Comparison of ENCODE assay signal across 8 mouse cellular contexts in genomic region chr9:115261456-115261855, GRCm38 (mm10). TPM values are rescaled to one million over a fixed set of nuclear protein-coding genes. Genes with fewer than 3 reads are reported as not detected.
DNase-seq lines count a peak whose midpoint lies in the region; ATAC-seq lines count a peak whose summit lies in the region.

No protein-coding gene starts in this region.

- ATAC-seq in heart, embryonic 11.5 days (replicated peaks; ENCODE audit: insufficient number of reproducible peaks, low FRiP score, low TSS enrichment) = no peak
- no peak for ATAC-seq in neural tube, embryonic 15.5 days (ENCODE audit: low FRiP score)

- WGBS in heart, embryonic 11.5 days (ENCODE audit: insufficient replicate concordance) = 85% methylated on average over 8 of the region's 8 CpGs
- WGBS in neural tube, embryonic 15.5 days = 58% methylated on average over 8 of the region's 8 CpGs

- H3K4me3 ChIP-seq in heart, embryonic 11.5 days (ENCODE audit: low read depth, low read length) = no peak overlapping the region
- H3K4me3 ChIP-seq in neural tube, embryonic 15.5 days (replicated peaks) = no peak overlapping the region

- peaks cover 13% of the 10 kb centered on the region for H3K36me3 ChIP-seq in heart, embryonic 11.5 days (ENCODE audit: control insufficient read depth, insufficient read depth, low read length)
- H3K36me3 ChIP-seq in neural tube, embryonic 15.5 days = peaks cover 14% of the 10 kb centered on the region

- no peaks in the 10 kb centered on the region for H3K27me3 ChIP-seq in heart, embryonic 11.5 days (ENCODE audit: control insufficient read depth, insufficient read depth, low read length)
- no peaks in the 10 kb centered on the region for H3K27me3 ChIP-seq in neural tube, embryonic 15.5 days (replicated peaks)

- no peaks in the 10 kb centered on the region; the same call in 1 of the 2 replicates for H3K4me1 ChIP-seq in heart, embryonic 11.5 days (ENCODE audit: control insufficient read depth, insufficient read depth, low read length)
- peaks cover 7% of the 10 kb centered on the region; the same call in 1 of the 2 replicates for H3K4me1 ChIP-seq in neural tube, embryonic 15.5 days

- peak; percentile 80 for DNase-seq in heart, adult 11 months
- DNase-seq in right cerebral cortex, adult 18-20 months = peak; percentile 31
- no peak for DNase-seq in right cerebral cortex, postnatal 36 days (ENCODE audit: low spot score in 2 of 2)
- peak; percentile 33 for DNase-seq in heart, postnatal 4 days
- peak; percentile 36 for DNase-seq in retina, postnatal 1 day
- no peak for DNase-seq in kidney, adult 18-20 months

- no peaks in the 10 kb centered on the region for H3K9me3 ChIP-seq in heart, embryonic 11.5 days (replicated peaks; ENCODE audit: control insufficient read depth, low read length)
- no peaks in the 10 kb centered on the region for H3K9me3 ChIP-seq in neural tube, embryonic 15.5 days (replicated peaks)

- H3K9ac ChIP-seq in heart, embryonic 11.5 days (ENCODE audit: low read depth, low read length) = no peak overlapping the region
- H3K9ac ChIP-seq in neural tube, embryonic 15.5 days (replicated peaks) = no peak overlapping the region

- H3K4me2 ChIP-seq in heart, embryonic 11.5 days = no peak overlapping the region
- H3K4me2 ChIP-seq in neural tube, embryonic 15.5 days = no peak overlapping the region

- no peak overlapping the region for H3K27ac ChIP-seq in heart, embryonic 11.5 days (ENCODE audit: low read depth, low read length)
- H3K27ac ChIP-seq in neural tube, embryonic 15.5 days (replicated peaks) = no peak overlapping the region

RNA-seq across cellular contexts. Expression of gene Stt3b, which starts 48.8 kb away (rescaled TPM):
- polyA plus RNA-seq in heart, embryonic 11.5 days (2014; fragmentation: Nextera tagmentation; extraction: Ambion mirVana) = 84.7 and 102 TPM in 2 replicates
- 10 to 100 TPM; 80.9 to 84.0 TPM for total RNA-seq in heart, postnatal 4 days (2021)
- 93.5 and 96.3 TPM in 2 replicates for polyA plus RNA-seq in neural tube, embryonic 15.5 days (2015; fragmentation: Nextera tagmentation; extraction: Ambion mirVana)

Comparison
In these comparisons a context has a peak if more than half of its experiments do, and no peak if none do; other contexts are left out.
1. DNase-seq: peak in heart, adult 11 months (single experiment), right cerebral cortex, adult 18-20 months (single experiment), heart, postnatal 4 days (single experiment) and retina, postnatal 1 day (single experiment); none in right cerebral cortex, postnatal 36 days (0 of 2) and kidney, adult 18-20 months (single experiment).